Mouse (Mus musculus) heart, adult 2 months (tissue): ENCODE results near the gene Tyk2. TPM values are rescaled to one million over a fixed set of nuclear protein-coding genes. Genes with fewer than 3 reads are reported as not detected.

Source experiments
- DNase-seq, 2 experiments: peaks; one replicate each; pipeline ENCODE4 v3.0.0; 2021
- H3K27ac ChIP-seq: fragments of 200-600 bp; 2 replicates; pipeline ENCODE4 v1.8.1; 2022
- H3K27me3 ChIP-seq: fragments of 200-500 bp; 2 replicates; pipeline ENCODE4 v1.6.1; 2012; ENCODE audit warnings: mild to moderate bottlenecking, low read length, inconsistent platforms, mixed read lengths; ENCODE audit not compliant: control insufficient read depth, insufficient read depth
- H3K36me3 ChIP-seq: fragments of 200-500 bp; 2 replicates; pipeline ENCODE4 v1.6.1; 2012; ENCODE audit warnings: low read length, inconsistent platforms; ENCODE audit not compliant: control insufficient read depth, insufficient read depth
- H3K4me1 ChIP-seq: fragments of 200-500 bp; 2 replicates; pipeline ENCODE4 v1.6.1; 2011; ENCODE audit warnings: low read length; ENCODE audit not compliant: control insufficient read depth, insufficient read depth
- H3K4me3 ChIP-seq: fragments of 200-600 bp; 2 replicates; pipeline ENCODE4 v1.8.1; 2022
- H3K79me2 ChIP-seq: fragments of 200-500 bp; replicated peaks from 2 replicates; pipeline ENCODE4 v1.6.1; 2012; ENCODE audit warnings: mild to moderate bottlenecking, inconsistent platforms, low read length, moderate library complexity, mixed read lengths; ENCODE audit not compliant: control insufficient read depth, insufficient read depth
- H3K9ac ChIP-seq: fragments of 200-500 bp; 2 replicates; pipeline ENCODE4 v1.6.1; 2012; ENCODE audit warnings: low read depth, mild to moderate bottlenecking, control low read depth, inconsistent platforms, low read length, mixed read lengths
- CTCF ChIP-seq: fragments of 200-600 bp; IDR thresholded peaks from 2 replicates; pipeline ENCODE4 v1.8.1; 2022; ENCODE audit warnings: antibody characterized with exemption, mild to moderate bottlenecking, moderate library complexity
- EP300 ChIP-seq: fragments of 200-500 bp; IDR thresholded peaks from 2 replicates; pipeline ENCODE4 v1.6.1; 2011; ENCODE audit warnings: low read depth, low read length, control low read depth; ENCODE audit not compliant: insufficient read depth
- POLR2A ChIP-seq: fragments of 200-500 bp; IDR thresholded peaks from 2 replicates; pipeline ENCODE4 v1.6.1; 2011; ENCODE audit warnings: mild to moderate bottlenecking, low read depth, low read length, control low read depth; ENCODE audit not compliant: insufficient read depth
- WGBS: fragments of 180-500 bp; shearing (Covaris S2); methylation state at CpG from one replicate; pipeline ENCODE4 v1.1.7; 2018; 5-methylcytosine and 5-hydroxymethylcytosine counted together
- intact Hi-C: fragments of 180-260 bp; cut with DNase I; formaldehyde crosslinking; loops from one replicate; pipeline ENCODE4 v1.15.1; 2025
- microRNA-seq, 2 experiments: library from miRNA; unstranded; fragments of <30 nt; microRNA quantifications; one replicate each; pipeline ENCODE4 v1.2.0; 2021
- polyA plus RNA-seq: library from polyadenylated mRNA; depleted of rRNA; stranded (reverse); fragments of >200 nt; gene quantifications from 2 replicates; pipeline ENCODE4 v1.2.3, GENCODE M21; 2012; rRNA removed
- total RNA-seq, 2 experiments: library from RNA; stranded (reverse); gene quantifications; 2 replicates each; pipeline ENCODE4 v1.2.3; 2021

Gene Tyk2
- total and polyA plus RNA-seq, 3 experiments: 7.3 to 13.5 (median 8.1) TPM

DNA sequence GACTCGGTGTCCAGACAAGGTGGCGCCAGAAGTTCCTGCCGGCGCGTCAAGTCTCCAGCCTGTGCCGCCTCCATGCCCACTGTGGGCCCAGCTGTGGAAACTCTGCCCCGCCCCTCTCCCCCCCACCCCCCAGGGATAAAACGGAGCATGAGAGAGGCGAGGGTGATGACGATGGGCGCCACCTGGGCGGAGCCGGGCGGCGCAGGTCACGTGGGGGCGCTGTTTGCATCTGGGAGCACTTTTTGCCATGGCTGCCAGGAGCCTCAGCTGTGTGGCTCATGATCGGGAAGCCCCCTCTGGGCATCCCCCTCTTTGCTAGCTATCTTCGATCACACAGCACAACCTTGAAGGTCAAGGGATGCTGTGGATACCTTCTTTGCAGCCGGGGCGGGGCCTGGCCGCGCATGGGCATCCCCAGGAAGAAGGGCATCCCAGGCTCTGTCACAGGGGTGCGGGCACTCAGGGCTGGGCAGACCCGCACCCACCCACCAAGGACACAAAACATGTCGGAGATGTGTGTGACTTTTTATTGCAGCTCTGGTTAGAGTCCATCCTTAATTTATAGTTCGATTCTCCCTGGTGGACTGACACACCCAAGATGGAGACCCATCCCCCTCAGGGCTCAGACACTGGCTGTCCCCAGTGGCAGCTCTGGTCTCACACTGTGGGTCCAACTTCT is 63.9 kb downstream of the Tyk2 start, which contains the start of gene Zglp1:
Zglp1 (minus strand) TSS at position 88 of the 679 bp plus-strand sequence.
- Histone ChIP-seq H3K79me2 (no peaks in the 10 kb centered on the region), H3K4me1 (no peaks in the 10 kb centered on the region), H3K36me3 (no peaks in the 10 kb centered on the region), H3K27me3 (no peaks in the 10 kb centered on the region), H3K4me3 (no peak within 1 kb of the TSS), H3K9ac (no peak within 1 kb of the TSS), H3K27ac (no peak within 1 kb of the TSS)
- no peak for DNase-seq
- intact Hi-C loops: no loop called here
- TF ChIP-seq POLR2A: no peak
- TF ChIP-seq EP300: no peak
- no peak for TF ChIP-seq CTCF
- 84% methylated on average over 27 of the region's 27 CpGs for WGBS

DNA sequence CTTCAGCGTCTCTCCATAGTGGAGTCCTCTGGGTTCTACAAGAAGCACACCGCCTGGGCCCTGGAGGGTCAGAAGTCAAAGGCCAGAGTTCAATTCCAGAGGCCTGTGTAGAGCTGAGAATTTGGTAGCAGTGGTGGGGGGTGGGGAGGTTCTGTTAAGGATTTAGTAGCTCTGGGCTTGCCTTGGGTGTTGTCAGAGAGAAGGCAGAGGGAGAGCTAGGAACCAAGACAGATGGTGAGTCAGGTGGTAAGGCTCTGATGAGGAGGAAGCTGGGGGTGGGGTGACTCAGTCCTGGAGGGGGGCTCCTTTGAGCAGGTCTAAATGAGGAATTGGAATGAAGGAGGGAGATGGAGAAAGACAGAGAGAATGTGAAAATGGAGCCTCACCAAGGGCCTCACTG is 68.1 kb downstream of the Tyk2 start:
- TF ChIP-seq CTCF: no peak
- no peak for TF ChIP-seq EP300
- TF ChIP-seq POLR2A: no peak
- Histone ChIP-seq H3K4me1 (no peaks in the 10 kb centered on the region), H3K27ac (no peak overlapping the region), H3K79me2 (no peaks in the 10 kb centered on the region), H3K4me3 (no peak overlapping the region), H3K27me3 (no peaks in the 10 kb centered on the region), H3K36me3 (no peaks in the 10 kb centered on the region), H3K9ac (no peak overlapping the region)
- WGBS: 93% methylated on average over 2 of the region's 2 CpGs
- intact Hi-C loops: no loop called here
- no peak for DNase-seq

Small RNA genes within 50 kb of the gene (microRNA-seq; reads per million reads assigned to microRNA genes)
- gene Mir7082: 0 to 0.56 reads per million in 2 experiments

Other genes with a start within 250 kb of the Tyk2 start
- gene Ppan, start 243.1 kb downstream of the Tyk2 start, total RNA-seq: 1 to 10 TPM; 5.9 to 6.7 TPM
- gene Ppan, start 243.1 kb downstream of the Tyk2 start, polyA plus RNA-seq: 11.9 and 18.8 TPM in 2 replicates
- 100 to 1,000 TPM; 101 to 113 TPM for gene Eif3g, start 232.6 kb downstream of the Tyk2 start, total RNA-seq
- 69.6 and 69.9 TPM in 2 replicates for gene Eif3g, start 232.6 kb downstream of the Tyk2 start, polyA plus RNA-seq
- gene Dnmt1, start 171.4 kb downstream of the Tyk2 start, total RNA-seq: 10 to 100 TPM; 11.1 to 11.6 TPM
- gene Dnmt1, start 171.4 kb downstream of the Tyk2 start, polyA plus RNA-seq: 9.1 and 11.7 TPM in 2 replicates
- gene S1pr2, start 154.5 kb downstream of the Tyk2 start, total RNA-seq: 1 to 10 TPM; 2.8 to 3.2 TPM
- 4.2 and 6.1 TPM in 2 replicates for gene S1pr2, start 154.5 kb downstream of the Tyk2 start, polyA plus RNA-seq
- 100 to 1,000 TPM; 124 to 130 TPM for gene Mrpl4, start 128.5 kb downstream of the Tyk2 start, total RNA-seq
- gene Mrpl4, start 128.5 kb downstream of the Tyk2 start, polyA plus RNA-seq: 173 and 226 TPM in 2 replicates
- gene Icam1, start 115.3 kb downstream of the Tyk2 start, total RNA-seq: 1 to 10 TPM; 7.6 to 9.2 TPM
- gene Icam1, start 115.3 kb downstream of the Tyk2 start, polyA plus RNA-seq: 12.4 and 15.3 TPM in 2 replicates
- gene Icam4, start 101.9 kb downstream of the Tyk2 start, total RNA-seq: 1 to 10 TPM in 1 of 2 experiments, under 1 TPM in 1; 0.84 to 1.0 TPM
- 0.70 and 1.4 TPM in 2 replicates for gene Icam4, start 101.9 kb downstream of the Tyk2 start, polyA plus RNA-seq
- gene Icam5, start 99.2 kb downstream of the Tyk2 start, total RNA-seq: not detected
- 0.06 and 0.08 TPM in 2 replicates for gene Icam5, start 99.2 kb downstream of the Tyk2 start, polyA plus RNA-seq
- not detected for gene Zglp1, start 64.2 kb downstream of the Tyk2 start, total RNA-seq
- not detected in 2 replicates for gene Zglp1, start 64.2 kb downstream of the Tyk2 start, polyA plus RNA-seq
- gene Gm49373, start 58.1 kb downstream of the Tyk2 start, total RNA-seq: under 1 TPM in 1 of 2 experiments, not detected in 1; 0.30 TPM
- 0.27 and 0.32 TPM in 2 replicates for gene Gm49373, start 58.1 kb downstream of the Tyk2 start, polyA plus RNA-seq
- 10 to 100 TPM; 35.8 to 41.4 TPM for gene Fdx1l, start 57.6 kb downstream of the Tyk2 start, total RNA-seq
- gene Fdx1l, start 57.6 kb downstream of the Tyk2 start, polyA plus RNA-seq: 48.3 and 51.1 TPM in 2 replicates
- under 1 TPM; 0.31 to 0.34 TPM for gene Gm38431, start 39.2 kb downstream of the Tyk2 start, total RNA-seq
- 2.0 and 2.3 TPM in 2 replicates for gene Gm38431, start 39.2 kb downstream of the Tyk2 start, polyA plus RNA-seq
- gene Raver1, start 39.2 kb downstream of the Tyk2 start, total RNA-seq: 10 to 100 TPM; 26.3 to 27.9 TPM
- 27.4 and 29.1 TPM in 2 replicates for gene Raver1, start 39.2 kb downstream of the Tyk2 start, polyA plus RNA-seq
- gene Cdc37, start 18.7 kb upstream of the Tyk2 start, total RNA-seq: 100 to 1,000 TPM; 150 to 162 TPM
- gene Cdc37, start 18.7 kb upstream of the Tyk2 start, polyA plus RNA-seq: 62.3 and 96.1 TPM in 2 replicates
- gene Pde4a, start 34.5 kb upstream of the Tyk2 start, total RNA-seq: 10 to 100 TPM; 58.9 to 60.0 TPM
- gene Pde4a, start 34.5 kb upstream of the Tyk2 start, polyA plus RNA-seq: 57.2 and 68.9 TPM in 2 replicates
- 10 to 100 TPM; 37.6 to 47.2 TPM for gene Keap1, start 108.1 kb upstream of the Tyk2 start, total RNA-seq
- gene Keap1, start 108.1 kb upstream of the Tyk2 start, polyA plus RNA-seq: 40.4 and 46.0 TPM in 2 replicates
- gene S1pr5, start 117.2 kb upstream of the Tyk2 start, total RNA-seq: 1 to 10 TPM; 1.2 to 1.3 TPM
- 0.73 and 1.5 TPM in 2 replicates for gene S1pr5, start 117.2 kb upstream of the Tyk2 start, polyA plus RNA-seq
- gene Atg4d, start 134.1 kb upstream of the Tyk2 start, total RNA-seq: 100 to 1,000 TPM in 1 of 2 experiments, 10 to 100 TPM in 1; 88.7 to 100 TPM
- 60.8 and 72.6 TPM in 2 replicates for gene Atg4d, start 134.1 kb upstream of the Tyk2 start, polyA plus RNA-seq
- 10 to 100 TPM; 16.3 to 16.8 TPM for gene Kri1, start 156.7 kb upstream of the Tyk2 start, total RNA-seq
- 10.5 and 12.8 TPM in 2 replicates for gene Kri1, start 156.7 kb upstream of the Tyk2 start, polyA plus RNA-seq
- gene Cdkn2d, start 160.2 kb upstream of the Tyk2 start, total RNA-seq: 10 to 100 TPM; 11.3 to 15.0 TPM
- gene Cdkn2d, start 160.2 kb upstream of the Tyk2 start, polyA plus RNA-seq: 25.0 and 32.9 TPM in 2 replicates
- not detected for gene Ap1m2, start 181.1 kb upstream of the Tyk2 start, total RNA-seq
- gene Ap1m2, start 181.1 kb upstream of the Tyk2 start, polyA plus RNA-seq: 1.0 TPM in 1 of 2 replicates, not detected in the other
- gene Slc44a2, start 189.5 kb upstream of the Tyk2 start, total RNA-seq: 10 to 100 TPM; 77.0 to 89.5 TPM
- gene Slc44a2, start 189.5 kb upstream of the Tyk2 start, polyA plus RNA-seq: 86.8 and 148 TPM in 2 replicates
- 10 to 100 TPM; 27.7 to 29.0 TPM for gene Ilf3, start 236.6 kb upstream of the Tyk2 start, total RNA-seq
- 22.6 and 29.0 TPM in 2 replicates for gene Ilf3, start 236.6 kb upstream of the Tyk2 start, polyA plus RNA-seq